Mouse (Mus musculus) thymus, adult 2 months (tissue): ENCODE measurements at regions not wholly inside any gene's neighbourhood (a gene's known extent, or its start where the extent isn't known, plus 50 kb on each side); places are given as distances from the start of the nearest gene placed in this dataset.

Source experiments
- CTCF ChIP-seq: fragments of 200-500 bp; IDR thresholded peaks from 2 replicates; pipeline ENCODE4 v1.5.1; 2012; ENCODE audit warnings: mild to moderate bottlenecking, control low read depth, low read length, moderate library complexity, borderline replicate concordance; ENCODE audit not compliant: control insufficient read depth, poor library complexity, insufficient read depth; ENCODE audit errors: extremely low read depth
- POLR2A ChIP-seq: fragments of 200-500 bp; IDR thresholded peaks from 2 replicates; pipeline ENCODE4 v1.6.1; 2012; ENCODE audit warnings: mild to moderate bottlenecking, low read length, control low read depth, moderate library complexity; ENCODE audit not compliant: control insufficient read depth, poor library complexity, insufficient read depth; ENCODE audit errors: extremely low read depth

DNA sequence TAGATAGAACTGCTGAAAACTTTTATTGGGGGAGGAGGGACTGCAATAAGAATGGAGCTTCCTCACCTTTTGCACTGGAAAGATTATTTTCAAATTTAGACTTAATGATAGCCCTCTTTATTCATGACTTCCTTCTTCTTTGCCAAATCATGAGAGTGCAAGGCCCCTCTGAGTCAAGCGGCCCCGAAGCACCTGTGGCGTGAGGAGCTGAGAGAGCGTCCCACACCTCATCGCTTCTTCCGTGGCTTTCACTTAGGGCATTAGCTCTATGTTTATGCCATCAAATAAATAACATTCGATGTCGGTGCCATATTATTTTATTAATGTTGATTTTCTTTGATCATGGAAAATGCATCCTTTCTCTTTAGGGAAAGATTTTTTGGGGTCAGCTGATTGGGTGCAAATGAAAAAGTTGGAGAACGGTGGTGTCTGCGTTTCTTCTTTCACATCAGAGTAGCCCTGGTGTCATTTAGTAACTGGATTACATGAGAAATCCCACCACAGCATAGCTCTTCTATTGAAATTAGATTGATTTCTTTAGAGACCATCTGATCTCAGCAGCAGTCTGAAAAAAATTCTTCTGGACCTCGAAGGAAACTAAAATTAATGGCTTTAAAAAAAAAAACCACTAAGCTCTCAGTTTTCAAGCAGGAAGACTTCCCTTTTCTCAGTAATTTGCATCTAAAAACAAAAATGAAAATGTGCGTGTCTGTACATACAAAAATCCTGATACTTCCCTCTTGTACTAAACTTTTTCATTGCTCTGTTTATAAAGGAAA is 87.7 kb downstream of the Nkx2-1 start:
- TF ChIP-seq POLR2A (no peak), CTCF (no peak)
